Mouse (Mus musculus) brain, embryonic 14.5 days (tissue): ENCODE data around the gene N4bp2l2.
"Not testable (repeated sequence)": the region's sequence is repeated elsewhere in the genome, so short reads cannot be mapped to it uniquely, and the experiment has no call there.

Source experiments
- CTCF ChIP-seq: fragments of 200-500 bp; IDR thresholded peaks from 2 replicates; pipeline ENCODE4 v1.5.1; 2012; ENCODE audit warnings: inconsistent platforms, mild to moderate bottlenecking, moderate library complexity, borderline replicate concordance; ENCODE audit not compliant: insufficient read depth, insufficient read length; ENCODE audit errors: extremely low read depth
- POLR2A ChIP-seq: fragments of 200-500 bp; IDR thresholded peaks from 2 replicates; pipeline ENCODE4 v1.6.1; 2012; ENCODE audit warnings: mild to moderate bottlenecking, inconsistent platforms, borderline replicate concordance; ENCODE audit not compliant: poor library complexity, insufficient read depth, insufficient read length, severe bottlenecking; ENCODE audit errors: extremely low read depth

DNA sequence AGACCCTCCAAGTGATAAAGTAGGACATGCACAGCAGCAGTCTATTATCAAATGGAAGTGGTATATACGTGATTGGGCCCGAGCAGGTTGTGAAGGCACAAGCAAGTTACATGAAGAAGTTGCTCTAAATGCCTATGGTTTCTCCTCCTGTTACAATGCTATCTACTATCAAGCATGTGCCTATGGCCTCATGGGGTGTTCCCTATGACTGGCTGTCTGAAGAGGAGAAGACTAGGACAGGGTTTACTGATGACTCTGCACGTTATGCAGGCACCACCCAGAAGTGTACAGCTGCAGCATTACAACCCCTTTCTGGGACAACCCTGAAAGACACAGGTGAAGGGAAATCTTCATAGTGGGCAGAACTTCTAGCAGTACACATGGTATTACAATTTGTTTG lies 41.2 kb upstream of the N4bp2l2 start:
- not testable (repeated sequence) for TF ChIP-seq POLR2A, CTCF
